Mouse (Mus musculus) kidney, adult 11 months (tissue): Measurements from ENCODE around the gene Txnrd1.

Experiments used
- DNase-seq: peaks from one replicate; pipeline ENCODE4 v3.0.0; 2022

Gene Txnrd1

GRCm38 (mm10) chr10:82923547-82923946 is 89.8 kb downstream of the Txnrd1 start:
- DNase-seq, result no peak

- DNase-seq, result no peak
These were observed 91.0 kb downstream of the Txnrd1 start for GRCm38 (mm10) chr10:82924750-82925149.

GRCm38 (mm10) chr10:82925624-82926023 is 91.9 kb downstream of the Txnrd1 start:
- no peak for DNase-seq

GRCm38 (mm10) chr10:82935018-82935633 is 101.4 kb downstream of the Txnrd1 start:
- no peak for DNase-seq

- DNase-seq, result no peak
These were observed 102.0 kb downstream of the Txnrd1 start for GRCm38 (mm10) chr10:82935774-82936173.
